Mouse (Mus musculus): Measurements from ENCODE around the gene Abcc6.

GRCm38 (mm10) chr7:46033870-46034337 lies 3.8 kb upstream of the Abcc6 start:
- no peak for TF ChIP-seq POLR2A (IDR thresholded peaks at IDR 0.05; ENCODE audit: low read depth, low read length)
- no peak for TF ChIP-seq USF1 (IDR thresholded peaks at IDR 0.05; ENCODE audit: low read depth, low read length)
